Mouse (Mus musculus): ENCODE results near the gene Apex1.

GRCm38 (mm10) chr14:50875591-50876230 is 49.1 kb upstream of the Apex1 start:
- TF ChIP-seq CTCF (IDR thresholded peaks at IDR 0.05; ENCODE audit: insufficient read depth, low read depth, low read length) (no peak), POLR2A (IDR thresholded peaks at IDR 0.05; ENCODE audit: insufficient read depth, low read depth, low read length) (no peak)

All from olfactory bulb, adult 2 months (tissue).